Mouse (Mus musculus): Measurements from ENCODE around the gene Eif4g1.
A peak's percentile ranks its signal among the peaks of the same experiment; 100 is the strongest.

Eif4g1 gene

DNA sequence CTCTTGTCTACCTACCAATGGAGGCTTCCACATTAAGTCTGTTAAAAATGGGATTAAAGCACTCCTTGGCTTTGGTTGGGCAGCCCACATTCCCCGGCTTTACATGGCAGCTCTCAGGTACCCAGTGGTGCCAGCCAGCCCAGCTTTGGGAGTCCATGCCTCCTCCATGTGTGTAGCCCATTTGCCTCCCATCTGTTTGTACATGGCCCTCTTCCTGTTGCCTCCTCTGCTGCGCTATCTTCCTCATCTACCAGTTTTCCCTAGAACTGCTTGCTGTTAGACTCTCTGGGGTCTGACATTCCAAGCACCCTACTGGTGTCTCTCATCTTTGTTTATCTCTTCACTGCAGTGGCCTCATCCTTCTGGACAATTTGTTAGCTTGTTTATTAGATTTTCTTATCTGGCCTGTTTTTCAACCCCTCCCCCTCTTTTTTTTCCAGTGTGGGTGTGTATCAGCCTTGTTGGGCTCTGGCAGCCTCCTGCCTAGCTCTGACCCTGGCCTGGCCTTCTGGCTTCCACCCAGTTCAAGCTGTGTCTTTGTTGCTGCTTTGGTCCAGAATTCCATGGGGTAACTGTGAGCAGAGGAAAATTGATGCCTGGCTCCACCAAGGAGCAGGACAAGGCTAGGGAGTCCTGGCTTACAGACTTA is 38.4 kb downstream of the Eif4g1 start:
- peak in 1 of 2 experiments; percentile 39 for DNase-seq

GRCm38 (mm10) chr16:20708220-20708938 is 40.3 kb downstream of the Eif4g1 start:
- DNase-seq, result no peak

- peak; percentile 82 to 84 for DNase-seq
Observed at GRCm38 (mm10) chr16:20708939-20709734, 41.0 kb downstream of the Eif4g1 start.

DNA sequence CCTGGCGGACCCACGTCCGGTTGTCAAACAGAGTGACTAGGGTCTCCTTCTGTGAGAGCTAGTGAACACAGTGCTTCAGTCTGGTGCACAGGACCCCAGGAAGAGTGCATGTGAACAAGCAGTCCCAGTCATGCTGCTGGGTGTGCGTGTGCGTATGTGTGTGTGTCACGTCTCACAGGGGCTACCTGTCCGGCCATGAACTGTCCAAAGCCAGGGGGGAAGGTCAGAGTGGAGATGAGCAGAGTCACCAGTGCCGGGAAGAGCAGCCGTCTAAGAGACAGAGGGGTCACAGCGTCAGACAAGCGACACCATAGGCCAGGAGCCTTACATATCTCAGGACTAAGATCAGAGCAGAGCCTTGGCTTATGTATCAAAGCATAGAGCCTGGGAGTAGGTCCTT is 42.3 kb downstream of the Eif4g1 start:
- no peak for DNase-seq

DNA sequence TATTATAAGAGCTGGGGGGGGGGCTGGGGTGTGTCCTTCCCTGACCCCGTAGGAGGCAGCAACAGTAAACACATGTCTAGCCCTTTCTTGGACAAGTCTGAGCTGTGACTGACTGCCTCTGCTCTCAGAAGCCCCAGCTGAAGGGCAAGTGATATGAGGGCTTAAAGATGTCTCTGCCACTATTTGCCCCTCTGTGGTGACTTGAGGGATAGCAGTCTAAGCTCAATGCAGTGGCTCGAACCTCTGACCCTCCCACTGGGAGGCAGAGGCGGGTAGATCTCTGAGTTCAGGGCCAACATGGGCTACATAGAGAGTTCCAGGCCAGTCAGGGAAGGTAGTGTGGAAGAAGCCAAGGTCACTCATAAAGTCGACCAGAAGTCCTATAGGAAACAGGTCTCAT is 42.7 kb downstream of the Eif4g1 start:
- peak in 1 of 2 experiments; percentile 50 for DNase-seq

- DNase-seq, result no peak
Observed at GRCm38 (mm10) chr16:20712190-20712589, 44.1 kb downstream of the Eif4g1 start.

DNA sequence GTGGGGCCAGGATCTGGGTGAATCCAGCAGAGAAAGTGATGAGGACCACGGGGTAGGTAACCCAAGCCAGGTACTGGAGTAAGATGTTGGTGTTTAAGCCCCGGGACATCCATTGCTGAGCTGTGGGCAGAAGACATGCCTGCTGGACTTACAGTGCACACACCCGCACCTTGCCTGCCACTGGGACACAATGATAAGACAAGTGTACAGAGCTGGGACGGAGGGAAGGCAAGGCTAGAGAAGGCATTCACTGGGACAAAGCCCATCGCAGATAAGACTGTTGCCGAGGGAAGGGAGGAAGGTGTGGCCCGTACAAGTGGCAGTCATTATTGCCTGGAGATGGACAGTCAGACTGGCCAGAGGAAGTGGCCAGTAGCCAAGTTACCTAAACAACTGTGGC is 44.8 kb downstream of the Eif4g1 start:
- DNase-seq, result peak in 1 of 2 experiments; percentile 21

DNA sequence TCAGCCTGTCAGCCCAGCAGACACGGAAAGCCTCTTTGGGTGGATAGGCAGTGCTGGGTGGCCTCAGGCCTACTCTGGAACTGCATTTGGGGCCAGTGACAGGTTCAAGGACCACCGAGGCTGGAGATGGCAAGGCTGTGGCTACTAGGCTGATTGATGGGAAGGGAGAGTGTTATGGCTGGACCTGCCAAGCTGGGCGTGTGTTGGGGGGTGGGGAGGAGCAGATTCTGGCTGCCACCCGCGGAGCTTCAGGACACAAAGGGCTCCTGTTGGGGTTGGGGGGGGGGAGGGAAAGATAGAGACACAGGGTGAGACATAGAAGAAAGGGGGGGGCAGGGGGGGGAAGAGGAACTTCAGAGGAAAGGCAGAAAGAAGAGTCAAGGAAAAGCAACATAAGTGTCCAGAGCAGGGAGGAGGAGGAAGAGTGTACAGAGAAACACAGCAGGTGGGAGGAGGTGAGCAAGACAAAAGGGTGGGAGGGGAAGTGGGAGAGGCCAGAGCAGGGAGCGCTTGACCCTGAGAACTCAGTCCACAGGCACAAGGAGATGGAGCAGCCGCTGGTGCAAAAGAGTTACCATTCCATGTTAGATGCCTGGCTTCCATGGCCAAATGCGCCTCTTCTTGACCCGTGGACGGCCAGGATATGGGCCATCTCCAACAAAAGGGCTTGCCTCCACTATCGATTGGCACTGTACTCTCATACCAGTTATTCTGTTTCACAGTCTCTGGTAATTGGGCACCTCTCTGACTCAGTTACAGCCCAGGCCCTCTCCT is 46.4 kb downstream of the Eif4g1 start:
- peak; percentile 42 to 51 for DNase-seq

DNA sequence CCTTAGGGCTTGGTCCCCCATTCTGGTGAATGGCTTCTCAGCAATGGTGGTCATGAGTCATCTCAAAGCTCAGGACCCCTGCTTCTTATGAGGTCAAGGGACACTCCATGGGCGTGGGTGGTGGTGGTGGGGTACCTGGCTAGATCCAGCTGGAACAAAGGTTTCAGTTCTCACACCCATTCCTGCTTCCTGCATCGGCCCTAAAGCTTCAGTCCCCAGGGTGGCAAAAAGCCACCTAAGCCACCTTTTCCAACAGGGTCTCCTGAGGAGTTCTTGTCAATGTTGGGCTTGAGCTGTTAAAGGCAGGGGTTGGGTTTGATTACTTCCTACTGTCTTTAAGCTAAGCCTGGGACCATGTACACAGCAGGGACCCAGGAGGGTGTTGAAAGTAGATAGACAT is 47.0 kb downstream of the Eif4g1 start:
- no peak for DNase-seq

DNA sequence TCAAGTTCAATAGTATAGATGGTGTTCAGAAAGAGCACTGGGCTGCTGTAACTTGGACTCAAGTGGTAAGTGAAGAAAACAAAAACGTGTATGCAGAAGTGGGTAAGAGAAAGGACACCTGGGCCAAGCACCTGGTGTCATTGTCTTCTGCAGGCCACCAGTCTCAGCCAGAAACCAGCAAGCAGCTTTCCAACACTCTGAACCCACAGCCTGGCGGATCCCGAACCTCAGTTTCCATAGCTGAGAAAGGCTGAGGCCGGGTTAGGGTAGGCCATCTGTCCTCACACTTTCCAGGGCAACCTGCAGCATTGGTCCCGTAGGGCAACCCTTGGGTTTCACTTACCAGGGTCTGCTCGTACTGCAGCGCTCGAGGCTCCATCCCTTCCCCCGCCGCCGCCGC is 47.5 kb downstream of the Eif4g1 start:
- DNase-seq, result no peak

DNA sequence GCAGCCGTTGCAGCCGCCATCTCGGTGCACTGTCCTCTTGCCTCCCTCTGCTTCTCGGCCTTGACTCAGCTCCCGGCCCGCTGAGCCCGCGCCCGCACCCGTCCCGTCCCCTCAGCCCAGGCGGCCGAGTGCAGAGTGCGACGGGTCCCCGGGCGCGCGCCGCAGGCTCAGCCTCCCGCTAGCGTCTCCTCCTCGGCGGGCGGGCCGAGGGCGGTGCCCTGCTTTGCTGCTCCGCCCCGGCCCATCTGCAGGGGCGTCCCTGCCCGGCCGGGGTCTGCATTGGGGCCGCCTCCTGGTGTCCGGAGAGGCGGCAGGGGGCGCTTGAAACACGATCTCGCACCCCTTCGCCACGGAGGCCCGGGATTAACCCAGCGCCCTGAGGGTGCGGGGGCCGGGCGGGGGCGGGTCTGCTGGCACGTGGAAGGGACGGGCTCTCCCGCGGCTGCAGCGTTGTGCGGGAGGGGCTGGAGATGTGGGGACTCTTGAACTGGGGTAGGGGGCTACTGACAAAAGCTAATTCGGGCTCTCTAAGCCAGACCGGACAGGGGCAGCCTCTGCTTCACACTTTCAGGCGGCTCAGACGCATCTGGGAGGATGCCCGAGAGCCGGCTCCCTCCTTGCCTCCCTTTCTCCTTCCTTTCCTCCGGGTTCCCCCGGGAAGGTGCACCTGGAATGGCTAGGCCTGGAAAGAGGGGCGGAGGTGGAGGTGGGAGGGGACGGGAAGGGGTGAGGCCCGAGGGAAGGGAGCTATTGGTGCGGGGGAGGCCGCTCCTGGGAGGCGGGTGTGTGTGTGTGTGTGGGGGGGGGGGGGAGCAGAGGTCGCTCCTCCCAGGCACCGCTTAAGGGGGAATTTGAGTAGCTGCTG is 48.1 kb downstream of the Eif4g1 start:
- DNase-seq, result peak; percentile 86 to 92

DNA sequence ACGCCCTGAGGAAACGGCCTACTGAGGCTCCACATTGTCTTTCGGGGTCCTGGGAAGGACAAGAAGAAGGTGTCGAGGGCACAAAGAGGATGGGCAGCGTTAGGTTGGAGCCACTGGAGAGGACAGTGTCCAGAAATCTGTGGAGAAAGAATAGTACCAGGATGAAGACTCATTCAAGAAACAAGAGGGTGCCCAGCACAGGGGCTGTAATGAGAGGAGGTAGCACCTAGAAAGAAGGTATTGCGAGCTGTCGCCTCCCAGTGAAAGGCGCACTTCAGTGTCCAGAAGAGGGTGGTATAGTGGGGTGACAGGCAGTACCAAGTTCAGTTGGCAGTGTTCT is 48.7 kb downstream of the Eif4g1 start:
- DNase-seq, result no peak

- peak; percentile 98 for DNase-seq
Observed at GRCm38 (mm10) chr16:20717181-20717977, 49.3 kb downstream of the Eif4g1 start, which contains the start of the genes Polr2h and Clcn2. TSS of gene Polr2h (plus strand) at chr16:20717665. TSS of gene Clcn2 (minus strand) at chr16:20717746.

DNA sequence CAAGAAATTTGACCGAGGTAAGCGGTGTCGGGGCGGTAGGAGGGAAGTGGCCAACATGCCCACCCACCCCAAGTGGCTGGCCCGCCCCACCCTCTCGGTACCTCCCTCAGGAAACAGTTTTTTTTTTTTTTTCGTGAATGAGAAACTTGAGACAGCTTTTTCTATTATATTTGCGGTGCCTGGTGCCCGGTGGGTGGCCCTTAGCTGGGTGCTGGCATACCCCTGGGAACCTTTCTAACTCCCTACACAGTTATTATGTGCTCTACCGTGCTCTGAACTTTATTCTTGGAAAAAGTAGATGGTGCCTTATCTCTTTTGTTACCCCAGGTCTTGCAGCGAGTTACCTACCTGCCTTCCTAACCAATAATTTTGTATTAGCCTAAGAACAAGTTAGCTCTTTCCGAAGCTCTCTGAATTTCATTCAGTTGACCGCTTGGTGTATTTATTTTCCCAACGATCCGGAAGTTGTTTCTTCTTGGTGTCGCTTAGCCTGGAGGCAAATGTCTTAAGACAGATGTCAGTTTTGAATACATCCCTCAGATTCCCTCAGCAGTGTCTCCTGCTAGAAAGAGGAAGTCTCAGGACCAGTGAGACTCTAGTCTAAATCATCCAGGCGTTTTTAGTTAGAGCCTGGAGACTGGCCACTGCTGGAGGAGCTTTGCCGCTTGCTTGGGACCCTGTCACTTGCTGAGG is 50.0 kb downstream of the Eif4g1 start:
- no peak for DNase-seq

GRCm38 (mm10) chr16:20721808-20722207 is 53.7 kb downstream of the Eif4g1 start:
- no peak for DNase-seq

- DNase-seq, result no peak
Observed at GRCm38 (mm10) chr16:20722736-20723135, 54.6 kb downstream of the Eif4g1 start.

GRCm38 (mm10) chr16:20723247-20723646 is 55.1 kb downstream of the Eif4g1 start:
- DNase-seq, result no peak

DNA sequence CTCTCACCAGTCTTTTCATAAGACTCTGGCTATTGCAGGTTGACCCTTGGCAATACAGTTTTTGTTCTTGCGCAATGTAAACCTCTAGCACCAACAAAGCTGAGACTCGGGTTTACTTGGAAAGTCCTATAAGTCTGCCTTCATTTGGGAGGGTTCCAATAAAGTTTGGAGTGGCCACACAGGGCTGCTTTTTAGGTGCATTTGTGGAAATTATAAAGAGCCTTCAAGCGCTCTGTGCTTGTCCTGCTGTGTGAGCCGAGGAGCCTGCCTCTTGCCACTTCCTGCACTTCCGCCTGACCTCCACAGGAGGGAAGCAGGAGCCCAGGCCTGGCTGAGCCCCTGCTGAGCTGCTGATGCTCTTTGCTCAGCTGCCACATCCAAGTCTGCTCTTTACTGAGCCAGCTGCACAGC is 56.2 kb downstream of the Eif4g1 start:
- DNase-seq, result peak; percentile 53 to 62

GRCm38 (mm10) chr16:20725321-20725720 is 57.2 kb downstream of the Eif4g1 start:
- DNase-seq, result no peak

GRCm38 (mm10) chr16:20725750-20726149 is 57.6 kb downstream of the Eif4g1 start:
- DNase-seq, result no peak
